Mouse (Mus musculus) heart, postnatal 0 days (tissue): ENCODE measurements around the gene Gm45837. TPM values are rescaled to one million over a fixed set of nuclear protein-coding genes. Genes with fewer than 3 reads are reported as not detected.

Source experiments
- ATAC-seq: fragments of 200-750 bp; cut with Nextera tagmentation; 2 replicates; pipeline ENCODE4 v1.8.0; 2017; ENCODE audit warnings: low read depth, moderate number of reproducible peaks, moderate library complexity; ENCODE audit not compliant: insufficient read depth
- DNase-seq: peaks from one replicate; pipeline ENCODE4 v3.0.0-alpha.2; 2016; ENCODE audit warnings: low spot score
- H3K27ac ChIP-seq: fragments of 300-500 bp; sonication (generic); 2 replicates; pipeline ENCODE4 v1.5.1; 2014; ENCODE audit warnings: low read depth, mild to moderate bottlenecking
- H3K27me3 ChIP-seq: fragments of 300-500 bp; sonication (generic); 2 replicates; pipeline ENCODE4 v1.6.1; 2014; ENCODE audit warnings: low read length, mixed read lengths; ENCODE audit not compliant: control insufficient read depth, insufficient read depth
- H3K36me3 ChIP-seq: fragments of 300-500 bp; sonication (generic); replicated peaks from 2 replicates; pipeline ENCODE4 v1.6.1; 2014; ENCODE audit warnings: low read length, mixed read lengths; ENCODE audit not compliant: control insufficient read depth, insufficient read depth
- H3K4me1 ChIP-seq: fragments of 300-500 bp; sonication (generic); 2 replicates; pipeline ENCODE4 v1.6.1; 2014; ENCODE audit warnings: antibody characterized with exemption; ENCODE audit not compliant: control insufficient read depth, insufficient read depth
- H3K4me2 ChIP-seq: fragments of 300-500 bp; sonication (generic); 2 replicates; pipeline ENCODE4 v1.6.1; 2014; ENCODE audit warnings: low read depth, mild to moderate bottlenecking, low read length, moderate library complexity
- H3K4me3 ChIP-seq: fragments of 300-500 bp; sonication (generic); 2 replicates; pipeline ENCODE4 v1.5.1; 2014; ENCODE audit warnings: low read depth, low read length
- H3K9ac ChIP-seq: fragments of 300-500 bp; sonication (generic); replicated peaks from 2 replicates; pipeline ENCODE4 v1.6.1; 2014; ENCODE audit warnings: low read depth, low read length, mixed read lengths
- H3K9me3 ChIP-seq: fragments of 300-500 bp; sonication (generic); replicated peaks from 2 replicates; pipeline ENCODE4 v1.6.1; 2016; ENCODE audit warnings: low read length; ENCODE audit not compliant: control insufficient read depth
- CTCF ChIP-seq: IDR thresholded peaks from 2 replicates; pipeline ENCODE4 v1.5.1; 2016; ENCODE audit warnings: antibody characterized with exemption, control low read depth, low read depth
- EP300 ChIP-seq: IDR thresholded peaks from 2 replicates; pipeline ENCODE4 v1.6.1; 2016; ENCODE audit warnings: antibody characterized with exemption, low read depth
- WGBS: fragments of 180-500 bp; shearing (Covaris S2); extraction: QIAGEN DNeasy Blood & Tissue Kit; methylation state at CpG from one replicate; pipeline ENCODE4 v1.1.7; 2014; 5-methylcytosine and 5-hydroxymethylcytosine counted together
- polyA plus RNA-seq: library from polyadenylated mRNA; unstranded; fragments of >200 nt; fragmentation: Nextera tagmentation; extraction: Ambion mirVana; gene quantifications from 2 replicates; pipeline ENCODE4 v1.2.1, GENCODE M21; 2015
- total RNA-seq: library from RNA; depleted of rRNA; stranded (reverse); fragments of >200 nt; gene quantifications from 2 replicates; pipeline ENCODE4 v1.2.3, GENCODE M21; 2014; ENCODE audit warnings: low replicate concordance; rRNA removed

Gm45837 gene
- total RNA-seq = 33.8 TPM in 1 of 2 replicates, not detected in the other
- 2.4 TPM in 1 of 2 replicates, not detected in the other for polyA plus RNA-seq

DNA sequence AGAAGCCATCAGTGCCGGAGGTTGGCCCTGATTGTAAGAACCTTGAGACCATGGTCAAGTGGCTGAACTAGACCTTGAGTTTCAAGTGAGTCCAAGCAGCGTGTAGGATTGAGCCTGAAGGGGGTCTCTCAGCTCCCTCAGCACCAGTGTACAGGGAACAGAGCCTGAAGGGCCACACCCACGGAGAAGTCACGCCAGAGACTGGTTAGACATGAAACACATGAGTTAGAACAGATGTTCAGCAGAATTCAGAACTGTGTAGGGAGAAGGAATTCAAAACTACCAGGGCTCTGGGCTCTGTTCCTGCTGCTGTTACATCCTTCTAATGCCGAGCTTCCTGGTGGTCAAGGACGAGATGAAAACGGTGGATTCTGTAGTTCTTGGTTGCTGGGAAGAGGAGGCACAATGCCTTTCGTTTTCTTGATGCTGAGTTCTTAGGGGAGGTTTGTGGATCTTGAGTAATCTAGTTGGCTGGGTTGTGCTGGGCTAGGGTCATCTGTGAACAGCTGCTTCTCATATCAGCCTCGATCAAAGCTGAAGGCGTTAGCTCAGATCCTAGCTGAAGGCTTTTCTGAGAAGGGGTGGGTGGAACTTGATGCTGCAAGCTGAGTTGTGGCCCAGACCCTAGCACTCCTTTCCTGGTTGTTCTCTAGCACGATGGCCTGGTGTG, at the start of gene Gm45837:
TSS of gene Gm45837 (plus strand) at position 620 of the 670 bp plus-strand sequence.
- H3K4me2 ChIP-seq = no peak within 1 kb of the TSS
- H3K9ac ChIP-seq = no peak within 1 kb of the TSS
- no peak within 1 kb of the TSS for H3K27ac ChIP-seq
- ATAC-seq = no peak
- H3K4me3 ChIP-seq = no peak within 1 kb of the TSS
- H3K4me1 ChIP-seq = peaks cover 22% of the 10 kb centered on the region
- DNase-seq = no peak
- TF ChIP-seq CTCF (no peak), EP300 (no peak)
- WGBS = 77% methylated on average over 11 of the region's 11 CpGs
- H3K36me3 ChIP-seq = peaks cover 41% of the 10 kb centered on the region
- H3K9me3 ChIP-seq = no peaks in the 10 kb centered on the region
- no peaks in the 10 kb centered on the region for H3K27me3 ChIP-seq

DNA sequence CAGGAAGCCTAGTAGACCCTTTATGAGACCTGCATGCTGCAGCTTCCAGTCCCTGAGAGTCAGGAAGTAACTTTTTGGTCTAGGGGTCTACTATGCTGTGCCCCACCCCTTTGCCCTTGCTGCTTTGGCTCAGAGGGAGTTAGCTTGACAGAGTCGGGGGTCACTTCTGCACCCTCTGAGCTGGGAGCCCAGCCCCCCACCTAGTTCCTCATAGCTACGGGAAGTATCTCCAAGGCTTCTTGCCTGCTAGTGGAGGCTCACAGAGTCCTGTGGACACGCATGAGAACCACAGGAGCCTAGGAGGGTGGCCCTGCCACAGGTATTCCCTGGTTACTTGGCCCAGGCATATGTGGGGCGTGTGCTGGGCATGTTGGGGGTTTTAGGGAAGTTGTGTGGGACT, 49.7 kb upstream of the Gm45837 start:
- no peak overlapping the region for H3K4me3 ChIP-seq
- H3K9ac ChIP-seq = no peak overlapping the region
- 80% methylated on average over 4 of the region's 4 CpGs for WGBS
- H3K27ac ChIP-seq = no peak overlapping the region
- no peak for DNase-seq
- H3K4me2 ChIP-seq = no peak overlapping the region
- H3K27me3 ChIP-seq = no peaks in the 10 kb centered on the region
- no peaks in the 10 kb centered on the region for H3K4me1 ChIP-seq
- no peaks in the 10 kb centered on the region for H3K36me3 ChIP-seq
- H3K9me3 ChIP-seq = no peaks in the 10 kb centered on the region
- TF ChIP-seq CTCF = no peak
- no peak for TF ChIP-seq EP300
- ATAC-seq = no peak

DNA sequence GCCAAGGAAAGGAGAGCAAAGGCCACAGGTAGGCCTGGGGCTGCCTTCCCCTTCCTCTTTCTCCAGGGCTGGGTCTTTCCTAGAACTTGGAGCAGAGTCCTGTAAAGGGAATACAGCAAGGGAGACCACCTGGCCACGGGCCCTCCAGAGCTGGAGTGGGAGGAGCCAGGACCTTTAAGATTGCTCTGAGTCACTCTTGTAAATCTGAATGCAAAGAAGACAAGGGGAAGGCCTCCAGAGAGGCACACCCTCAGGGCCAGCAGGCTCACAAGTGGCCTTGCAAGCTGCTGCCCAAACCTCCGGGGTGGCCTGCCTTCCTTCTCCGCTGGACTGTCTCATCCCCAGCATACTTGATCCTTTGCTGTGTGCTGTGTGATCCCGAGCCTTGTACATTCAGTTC, 48.9 kb upstream of the Gm45837 start:
- H3K27ac ChIP-seq = no peak overlapping the region
- ATAC-seq (no peak), DNase-seq (no peak)
- TF ChIP-seq EP300 (no peak), CTCF (no peak)
- H3K36me3 ChIP-seq = no peaks in the 10 kb centered on the region
- no peaks in the 10 kb centered on the region for H3K27me3 ChIP-seq
- H3K4me2 ChIP-seq = no peak overlapping the region
- H3K9ac ChIP-seq = no peak overlapping the region
- H3K4me1 ChIP-seq = no peaks in the 10 kb centered on the region
- H3K9me3 ChIP-seq = no peaks in the 10 kb centered on the region
- no peak overlapping the region for H3K4me3 ChIP-seq
- 59% methylated on average over 4 of the region's 4 CpGs for WGBS

DNA sequence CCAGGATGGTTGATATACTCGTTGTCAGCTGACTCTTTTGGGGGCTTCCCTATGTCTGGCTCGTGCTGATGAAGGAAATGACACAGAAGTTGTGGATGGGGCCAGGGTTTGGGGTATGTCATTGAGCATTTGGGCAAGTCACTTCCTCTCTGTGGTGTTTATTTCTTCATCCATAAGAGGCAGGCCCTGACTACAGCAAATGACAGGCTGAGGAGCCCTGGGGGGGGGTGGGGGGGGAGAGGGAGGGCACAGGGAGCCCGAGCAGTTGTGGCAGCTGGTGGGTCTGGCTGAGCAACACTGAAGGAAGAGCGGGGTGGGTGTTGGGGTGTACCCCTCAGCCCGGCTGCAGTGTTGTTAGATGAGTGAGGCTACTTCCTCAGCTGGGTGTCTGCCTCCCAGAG, 47.9 kb upstream of the Gm45837 start:
- ATAC-seq = no peak
- TF ChIP-seq EP300 (no peak), CTCF (no peak)
- 61% methylated on average over 5 of the region's 5 CpGs for WGBS
- no peak overlapping the region for H3K9ac ChIP-seq
- no peak overlapping the region for H3K4me3 ChIP-seq
- H3K4me2 ChIP-seq = no peak overlapping the region
- no peak for DNase-seq
- H3K27ac ChIP-seq = no peak overlapping the region
- no peaks in the 10 kb centered on the region for H3K36me3 ChIP-seq
- H3K4me1 ChIP-seq = no peaks in the 10 kb centered on the region
- no peaks in the 10 kb centered on the region for H3K9me3 ChIP-seq
- no peaks in the 10 kb centered on the region for H3K27me3 ChIP-seq

DNA sequence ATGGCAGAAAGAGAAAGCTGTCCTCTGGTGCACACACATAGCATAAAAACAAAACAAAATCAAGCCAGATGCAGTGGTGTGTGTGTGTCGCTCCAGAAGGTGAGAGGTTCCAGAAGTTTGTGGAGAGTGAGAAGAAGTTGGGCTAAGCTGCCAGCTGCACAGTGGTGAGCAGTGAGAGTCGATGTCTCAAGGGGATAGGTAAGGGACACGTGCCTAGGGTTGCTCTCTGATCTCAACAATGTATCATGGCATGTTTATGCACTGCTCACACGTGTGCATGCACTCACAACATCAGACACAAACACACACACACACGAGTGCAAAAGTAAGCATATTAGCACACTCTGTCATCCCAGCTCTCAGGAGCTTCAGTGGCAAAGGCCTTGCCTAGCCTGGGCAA, 46.8 kb upstream of the Gm45837 start:
- Histone ChIP-seq H3K4me2 (no peak overlapping the region), H3K9me3 (no peaks in the 10 kb centered on the region), H3K27ac (no peak overlapping the region), H3K9ac (no peak overlapping the region), H3K27me3 (no peaks in the 10 kb centered on the region), H3K36me3 (no peaks in the 10 kb centered on the region), H3K4me3 (no peak overlapping the region), H3K4me1 (no peaks in the 10 kb centered on the region)
- ATAC-seq (no peak), DNase-seq (no peak)
- no peak for TF ChIP-seq EP300
- no peak for TF ChIP-seq CTCF
- WGBS = 78% methylated on average over 5 of the region's 5 CpGs
